Mouse (Mus musculus) intestine, postnatal 0 days (tissue): ENCODE data around the gene Pemt. TPM values are rescaled to one million over a fixed set of nuclear protein-coding genes. Genes with fewer than 3 reads are reported as not detected.

ENCODE experiments used
- ATAC-seq: fragments of 200-750 bp; cut with Nextera tagmentation; 2 replicates; pipeline ENCODE4 v1.8.0; 2017; ENCODE audit warnings: mild to moderate bottlenecking, moderate TSS enrichment, moderate library complexity
- H3K27ac ChIP-seq: fragments of 300-500 bp; sonication (generic); 2 replicates; pipeline ENCODE4 v1.5.1; 2014; ENCODE audit warnings: mild to moderate bottlenecking, low read depth, low read length, moderate library complexity
- H3K27me3 ChIP-seq: fragments of 300-500 bp; sonication (generic); replicated peaks from 2 replicates; pipeline ENCODE4 v1.6.1; 2014; ENCODE audit warnings: low read length, mixed read lengths; ENCODE audit not compliant: control insufficient read depth, insufficient read depth
- H3K36me3 ChIP-seq: fragments of 300-500 bp; sonication (generic); 2 replicates; pipeline ENCODE4 v1.6.1; 2014; ENCODE audit warnings: mild to moderate bottlenecking, moderate library complexity; ENCODE audit not compliant: control insufficient read depth, insufficient read depth
- H3K4me1 ChIP-seq: fragments of 300-500 bp; sonication (generic); replicated peaks from 2 replicates; pipeline ENCODE4 v1.6.1; 2014; ENCODE audit warnings: antibody characterized with exemption, low read length, mixed read lengths; ENCODE audit not compliant: control insufficient read depth, insufficient read depth
- H3K4me2 ChIP-seq: fragments of 300-500 bp; sonication (generic); replicated peaks from 2 replicates; pipeline ENCODE4 v1.6.1; 2014; ENCODE audit warnings: low read depth, mild to moderate bottlenecking, moderate library complexity
- H3K4me3 ChIP-seq: fragments of 300-500 bp; sonication (generic); 2 replicates; pipeline ENCODE4 v1.5.1; 2014; ENCODE audit warnings: low read depth, low read length
- H3K9ac ChIP-seq: fragments of 300-500 bp; sonication (generic); 2 replicates; pipeline ENCODE4 v1.6.1; 2014; ENCODE audit warnings: mild to moderate bottlenecking, low read depth, low read length
- H3K9me3 ChIP-seq: fragments of 300-500 bp; sonication (generic); 2 replicates; pipeline ENCODE4 v1.6.1; 2016; ENCODE audit warnings: mixed run types; ENCODE audit not compliant: control insufficient read depth
- CTCF ChIP-seq: sonication (generic); IDR thresholded peaks from 2 replicates; pipeline ENCODE4 v1.5.1; 2016; ENCODE audit warnings: low read depth, mild to moderate bottlenecking, control low read depth, antibody characterized with exemption, moderate library complexity
- WGBS: fragments of 180-500 bp; shearing (Covaris S2); extraction: QIAGEN DNeasy Blood & Tissue Kit; methylation state at CpG from one replicate; pipeline ENCODE4 v1.1.7; 2014; 5-methylcytosine and 5-hydroxymethylcytosine counted together
- polyA plus RNA-seq: library from polyadenylated mRNA; unstranded; fragments of >200 nt; fragmentation: Nextera tagmentation; extraction: Ambion mirVana; gene quantifications from 2 replicates; pipeline ENCODE4 v1.2.1, GENCODE M21; 2015

Gene Pemt
- polyA plus RNA-seq, result 4.2 and 5.0 TPM in 2 replicates

- Histone ChIP-seq H3K9me3 (no peaks in the 10 kb centered on the region), H3K4me1 (no peaks in the 10 kb centered on the region; the same call in 1 of the 2 replicates), H3K4me3 (peak within 1 kb of the TSS; percentile 59), H3K36me3 (no peaks in the 10 kb centered on the region), H3K27me3 (no peaks in the 10 kb centered on the region), H3K9ac (peak within 1 kb of the TSS; percentile 55), H3K4me2 (peak within 1 kb of the TSS; percentile 80), H3K27ac (peak within 1 kb of the TSS; percentile 70)
- peak; percentile 98 for ATAC-seq
- WGBS, result under 1% methylated on average over 44 of the region's 44 CpGs
- peak; percentile 72 for TF ChIP-seq CTCF
These were observed at the start of gene Pemt for GRCm38 (mm10) chr11:60046058-60046735. Pemt (minus strand) TSS chr11:60046489.

GRCm38 (mm10) chr11:60094909-60095810 lies 48.9 kb upstream of the Pemt start:
- no peak overlapping the region for H3K4me3 ChIP-seq
- no peaks in the 10 kb centered on the region for H3K36me3 ChIP-seq
- no peak overlapping the region for H3K9ac ChIP-seq
- 66% methylated on average over 9 of the region's 9 CpGs for WGBS
- TF ChIP-seq CTCF, result no peak
- no peaks in the 10 kb centered on the region for H3K27me3 ChIP-seq
- H3K4me2 ChIP-seq, result no peak overlapping the region
- H3K9me3 ChIP-seq, result no peaks in the 10 kb centered on the region
- no peaks in the 10 kb centered on the region for H3K4me1 ChIP-seq
- no peak for ATAC-seq
- no peak overlapping the region for H3K27ac ChIP-seq

- no peaks in the 10 kb centered on the region for H3K9me3 ChIP-seq
- no peak overlapping the region for H3K9ac ChIP-seq
- no peaks in the 10 kb centered on the region for H3K4me1 ChIP-seq
- 53% methylated on average over 7 of the region's 7 CpGs for WGBS
- H3K36me3 ChIP-seq, result no peaks in the 10 kb centered on the region
- H3K27ac ChIP-seq, result no peak overlapping the region
- no peak for TF ChIP-seq CTCF
- H3K27me3 ChIP-seq, result no peaks in the 10 kb centered on the region
- ATAC-seq, result no peak
- no peak overlapping the region for H3K4me3 ChIP-seq
- H3K4me2 ChIP-seq, result no peak overlapping the region
These were observed 47.8 kb upstream of the Pemt start for GRCm38 (mm10) chr11:60093984-60094587.

GRCm38 (mm10) chr11:60093227-60093626 lies 46.9 kb upstream of the Pemt start:
- Histone ChIP-seq H3K4me3 (no peak overlapping the region), H3K9ac (no peak overlapping the region), H3K27ac (no peak overlapping the region), H3K9me3 (no peaks in the 10 kb centered on the region), H3K27me3 (no peaks in the 10 kb centered on the region), H3K4me2 (no peak overlapping the region), H3K4me1 (no peaks in the 10 kb centered on the region), H3K36me3 (no peaks in the 10 kb centered on the region)
- no peak for TF ChIP-seq CTCF
- no peak for ATAC-seq

GRCm38 (mm10) chr11:60091422-60091761 lies 45.1 kb upstream of the Pemt start:
- Histone ChIP-seq H3K9ac (no peak overlapping the region), H3K27ac (no peak overlapping the region), H3K4me3 (no peak overlapping the region), H3K27me3 (no peaks in the 10 kb centered on the region), H3K9me3 (no peaks in the 10 kb centered on the region), H3K36me3 (no peaks in the 10 kb centered on the region), H3K4me2 (no peak overlapping the region), H3K4me1 (no peaks in the 10 kb centered on the region)
- no peak for ATAC-seq
- WGBS, result 67% methylated on average over 7 of the region's 7 CpGs
- no peak for TF ChIP-seq CTCF

- Histone ChIP-seq H3K27me3 (no peaks in the 10 kb centered on the region), H3K27ac (no peak overlapping the region), H3K4me3 (no peak overlapping the region), H3K9ac (no peak overlapping the region), H3K4me2 (no peak overlapping the region), H3K4me1 (no peaks in the 10 kb centered on the region), H3K9me3 (no peaks in the 10 kb centered on the region), H3K36me3 (no peaks in the 10 kb centered on the region)
- ATAC-seq, result no peak
- 57% methylated on average over 5 of the region's 5 CpGs for WGBS
- no peak for TF ChIP-seq CTCF
These were observed 44.6 kb upstream of the Pemt start for GRCm38 (mm10) chr11:60090696-60091421.
